Mouse (Mus musculus): ENCODE measurements around the gene Abcg1. TPM values are rescaled to one million over a fixed set of nuclear protein-coding genes. Genes with fewer than 3 reads are reported as not detected.

The Abcg1 gene
- total and polyA plus RNA-seq, 3 experiments, result 2.2 to 4.6 (median 2.2) TPM

DNA sequence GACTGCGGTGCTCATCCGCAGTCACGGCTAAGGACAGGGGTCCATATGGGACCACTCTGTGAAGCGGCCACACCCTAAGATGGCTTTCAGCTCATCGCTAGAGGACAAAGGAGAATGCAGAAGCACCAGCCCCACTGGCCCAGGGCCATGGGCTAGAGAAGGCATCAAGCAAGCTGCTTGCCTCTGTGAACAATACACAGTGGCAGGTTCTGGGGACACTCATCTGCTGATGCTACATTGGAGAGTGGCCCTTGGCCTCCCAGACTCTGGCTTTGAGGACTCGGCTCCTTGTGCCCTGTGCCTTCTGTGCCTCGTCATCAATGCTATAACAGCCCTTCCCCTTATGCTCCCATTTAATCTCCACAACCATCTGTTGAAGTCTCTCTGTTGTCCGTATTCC lies 36.2 kb upstream of the Abcg1 start:
- Histone ChIP-seq H3K4me3 (replicated peaks in 1 of 3; ENCODE audit: low read depth in 2 of 3, low read length in 2 of 3, poor library complexity in 1 of 3) (no peak overlapping the region), H3K36me3 (replicated peaks in 1 of 2; ENCODE audit: control insufficient read depth in 1 of 2, insufficient read depth in 1 of 2, low read length in 1 of 2) (no peaks in the 10 kb centered on the region), H3K27me3 (replicated peaks) (no peaks in the 10 kb centered on the region), H3K9ac (ENCODE audit: insufficient read depth, low read depth) (no peak overlapping the region), H3K79me2 (replicated peaks; ENCODE audit: control insufficient read depth, extremely low read depth, insufficient read depth, poor library complexity, severe bottlenecking) (no peaks in the 10 kb centered on the region), H3K4me1 (ENCODE audit: control insufficient read depth in 1 of 2, insufficient read depth in 2 of 2) (peaks cover 0 to 5% of the 10 kb centered on the region in 2 experiments; a peak in 3 of 4 replicates), H3K27ac (ENCODE audit: insufficient read depth, low read depth) (no peak overlapping the region), H3K4me2 (ENCODE audit: insufficient read depth, low read depth, poor library complexity, severe bottlenecking) (no peak overlapping the region), H3K9me3 (replicated peaks; ENCODE audit: low read length) (peaks cover 12% of the 10 kb centered on the region)
- dilution Hi-C loops (cut with MboI; ENCODE audit: extremely low pct_ligation_motif_present, extremely low pct_unique_long_range_greater_than_20kb, low sequenced_read_pairs) (no loop called here), in situ Hi-C loops (cut with MboI; ENCODE audit: low pct_ligation_motif_present, low pct_unique_long_range_greater_than_20kb, low sequenced_read_pairs) (loop anchor here (10.0 to 25.0 kb wide), 3 partner anchors 54 to 466 kb away; no protein-coding TSS in a partner anchor)
- TF ChIP-seq POLR2AphosphoS2 (IDR thresholded peaks at IDR 0.05; ENCODE audit: low read depth, low read length) (no peak), JUND (conservative IDR thresholded peaks at IDR 0.05; ENCODE audit: low read depth, low read length) (no peak), KAT2A (IDR thresholded peaks at IDR 0.05; ENCODE audit: insufficient replicate concordance, low read length) (no peak), MEF2A (IDR thresholded peaks at IDR 0.05; ENCODE audit: borderline replicate concordance, low read depth, low read length) (no peak), MAX (IDR thresholded peaks at IDR 0.05; ENCODE audit: low read length) (no peak), EP300 (IDR thresholded peaks at IDR 0.05; ENCODE audit: low read length) (no peak), SIN3A (IDR thresholded peaks at IDR 0.05; ENCODE audit: low read length) (no peak), IRF4 (IDR thresholded peaks at IDR 0.05; ENCODE audit: low read depth, low read length) (no peak), PAX5 (IDR thresholded peaks at IDR 0.05; ENCODE audit: low read length) (no peak), NRF1 (IDR thresholded peaks at IDR 0.05; ENCODE audit: low read depth, low read length) (no peak), CHD1 (IDR thresholded peaks at IDR 0.05; ENCODE audit: low read depth, low read length) (no peak), RAD21 (IDR thresholded peaks at IDR 0.05; ENCODE audit: low read depth, low read length) (no peak), TBP (conservative IDR thresholded peaks at IDR 0.05; ENCODE audit: low read depth, low read length) (no peak)
- no peak for DNase-seq (ENCODE audit: extremely low read depth)

DNA sequence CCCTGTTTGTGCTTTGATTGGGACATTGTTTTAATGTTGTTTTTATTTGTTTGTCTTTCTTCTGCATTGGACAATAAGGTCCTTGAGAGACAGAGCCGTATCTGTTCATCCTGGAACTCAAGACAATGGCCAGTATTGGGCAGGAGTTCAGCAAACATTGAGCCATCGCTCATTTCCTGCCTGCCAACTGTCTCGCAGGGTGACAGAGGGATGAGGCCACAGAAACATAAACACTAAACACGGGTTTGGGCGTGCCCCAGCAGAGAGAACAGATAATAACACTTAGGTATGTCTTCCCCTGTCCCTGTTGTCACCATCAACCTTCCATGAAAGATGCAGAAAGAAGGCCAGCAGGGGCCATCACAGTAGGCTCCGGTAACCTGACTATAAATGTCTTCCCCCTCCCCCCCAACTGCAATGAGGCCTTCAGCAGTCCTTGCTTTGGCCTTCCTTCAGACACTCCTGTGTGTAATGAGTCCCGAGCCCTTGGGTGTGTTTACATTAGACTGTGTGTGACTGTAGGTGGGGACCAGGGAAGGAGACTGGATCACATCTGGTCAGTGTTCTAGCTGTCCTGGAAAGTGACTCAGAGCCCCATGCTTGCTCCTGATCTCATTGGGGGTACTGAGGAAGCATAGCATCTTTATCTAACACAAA lies 33.2 kb upstream of the Abcg1 start:
- Histone ChIP-seq H3K36me3 (replicated peaks in 1 of 2; ENCODE audit: control insufficient read depth in 1 of 2, insufficient read depth in 1 of 2, low read length in 1 of 2) (no peaks in the 10 kb centered on the region), H3K4me2 (ENCODE audit: insufficient read depth, low read depth, poor library complexity, severe bottlenecking) (no peak overlapping the region), H3K27me3 (replicated peaks) (no peaks in the 10 kb centered on the region), H3K9me3 (replicated peaks; ENCODE audit: low read length) (peaks cover 3% of the 10 kb centered on the region), H3K4me3 (replicated peaks in 1 of 3; ENCODE audit: low read depth in 2 of 3, low read length in 2 of 3, poor library complexity in 1 of 3) (no peak overlapping the region), H3K4me1 (ENCODE audit: control insufficient read depth in 1 of 2, insufficient read depth in 2 of 2) (no peaks in the 10 kb centered on the region), H3K9ac (ENCODE audit: insufficient read depth, low read depth) (no peak overlapping the region), H3K27ac (ENCODE audit: insufficient read depth, low read depth) (no peak overlapping the region), H3K79me2 (replicated peaks; ENCODE audit: control insufficient read depth, extremely low read depth, insufficient read depth, poor library complexity, severe bottlenecking) (no peaks in the 10 kb centered on the region)
- in situ Hi-C loops (cut with MboI; ENCODE audit: low pct_ligation_motif_present, low pct_unique_long_range_greater_than_20kb, low sequenced_read_pairs) (loop anchor here (10.0 to 25.0 kb wide), 3 partner anchors 51 to 463 kb away; no protein-coding TSS in a partner anchor), dilution Hi-C loops (cut with MboI; ENCODE audit: extremely low pct_ligation_motif_present, extremely low pct_unique_long_range_greater_than_20kb, low sequenced_read_pairs) (no loop called here)
- DNase-seq (ENCODE audit: extremely low read depth), result no peak
- TF ChIP-seq EP300 (IDR thresholded peaks at IDR 0.05; ENCODE audit: low read length) (no peak), HCFC1 (IDR thresholded peaks at IDR 0.05; ENCODE audit: low read depth, low read length) (no peak), POLR2A (IDR thresholded peaks at IDR 0.05; ENCODE audit: low read depth, low read length) (no peak), ZNF384 (IDR thresholded peaks at IDR 0.05; ENCODE audit: low read depth, low read length) (no peak), RCOR1 (conservative IDR thresholded peaks at IDR 0.05; ENCODE audit: low read depth, low read length) (no peak), ZKSCAN1 (IDR thresholded peaks at IDR 0.05; ENCODE audit: borderline replicate concordance, low read depth, low read length) (no peak), KAT2A (IDR thresholded peaks at IDR 0.05; ENCODE audit: insufficient replicate concordance, low read length) (no peak)

Measured in CH12.LX (cell line).